ENCODE assay signal across 9 mouse cellular contexts in the genomic region with DNA sequence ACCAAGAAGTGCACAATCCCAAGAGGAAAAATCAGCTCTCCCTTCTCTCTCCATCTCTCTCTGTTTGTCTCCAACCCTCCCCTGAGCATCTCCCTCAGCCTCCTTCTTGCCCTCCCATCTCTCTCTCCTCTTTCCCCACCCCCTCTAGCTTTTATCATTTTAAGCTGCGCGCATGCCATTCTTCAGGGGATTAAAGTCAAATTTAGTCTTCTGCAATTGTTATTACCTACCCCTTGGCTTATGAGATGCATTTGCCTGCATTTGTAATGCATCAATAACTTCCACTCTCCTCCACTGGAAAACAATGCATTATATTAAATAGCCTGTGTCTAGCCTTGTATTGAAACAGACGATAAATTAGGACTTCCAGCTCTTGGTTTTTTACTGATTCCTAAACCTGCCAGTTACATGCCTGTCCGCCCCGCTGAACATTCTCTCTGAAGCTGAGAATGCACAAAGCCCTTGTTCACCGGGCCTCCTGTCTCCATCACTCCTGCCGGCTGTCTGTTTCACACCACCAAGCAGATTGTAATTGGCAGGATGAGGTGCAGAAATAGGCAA.
DNase-seq lines count a peak whose midpoint lies in the region; ATAC-seq lines count a peak whose summit lies in the region.
"Had no signal": no experiment of that assay in that cellular context is flagged by ENCODE, and none has a peak within 500 bp of the region (broad histone marks: within the 10 kb centered on the region; RNA-seq: fewer than 3 reads in every experiment).

No protein-coding gene starts in this region.

- no peak overlapping the region for H3K4me2 ChIP-seq in hindbrain, embryonic 12.5 days (replicated peaks)
- peak overlapping the region; percentile 18; the same call in 1 of the 2 replicates for H3K4me2 ChIP-seq in midbrain, embryonic 15.5 days
- H3K4me2 ChIP-seq in liver, embryonic 11.5 days, result no peak overlapping the region
- H3K4me2 ChIP-seq: lung, embryonic 14.5 days had no signal

- WGBS in hindbrain, embryonic 12.5 days, result 19% methylated on average over 7 of the region's 7 CpGs
- 6% methylated on average over 7 of the region's 7 CpGs for WGBS in midbrain, embryonic 15.5 days
- 62% methylated on average over 7 of the region's 7 CpGs for whole genome bisulfite sequencing in liver, embryonic 11.5 days

- H3K27me3 ChIP-seq in hindbrain, embryonic 12.5 days, result no peaks in the 10 kb centered on the region
- H3K27me3 ChIP-seq in midbrain, embryonic 15.5 days (replicated peaks), result no peaks in the 10 kb centered on the region
- H3K27me3 ChIP-seq in liver, embryonic 11.5 days (replicated peaks; ENCODE audit: control insufficient read depth, insufficient read depth, low read length), result no peaks in the 10 kb centered on the region

- peak; percentile 55 for DNase-seq in cerebellum, adult 9-11 months
- no peak for DNase-seq in ovary, postnatal 14 days (ENCODE audit: low spot score)
- no peak for DNase-seq in liver, embryonic 11.5 days (ENCODE audit: low spot score)
- DNase-seq: adrenal gland, postnatal 25 days; lung, embryonic 14.5 days had no signal

- peak; percentile 66; the same call in 1 of the 2 replicates for ATAC-seq in cerebellum, adult (ENCODE audit: insufficient number of reproducible peaks, low FRiP score, low TSS enrichment)
- peak; percentile 61; the same call in 1 of the 2 replicates for ATAC-seq in hindbrain, embryonic 12.5 days (ENCODE audit: low FRiP score)
- peak; percentile 73; the same call in 1 of the 2 replicates for ATAC-seq in midbrain, embryonic 15.5 days (replicated peaks)
- no peak for ATAC-seq in liver, embryonic 11.5 days (replicated peaks; ENCODE audit: low FRiP score)
- no peak for ATAC-seq in activated CD4-positive, CD25-positive, alpha-beta regulatory T cell, adult 4 months

- H3K9me3 ChIP-seq in hindbrain, embryonic 12.5 days (replicated peaks), result no peaks in the 10 kb centered on the region
- no peaks in the 10 kb centered on the region for H3K9me3 ChIP-seq in midbrain, embryonic 15.5 days
- no peaks in the 10 kb centered on the region for H3K9me3 ChIP-seq in liver, embryonic 11.5 days (ENCODE audit: control insufficient read depth, low read length)

- 0 out of 2 replicates have a peak overlapping the region, but pooled peaks have one; percentile 32 for H3K9ac ChIP-seq in hindbrain, embryonic 12.5 days
- H3K9ac ChIP-seq in midbrain, embryonic 15.5 days, result no peak overlapping the region
- no peak overlapping the region for H3K9ac ChIP-seq in liver, embryonic 11.5 days (ENCODE audit: low read depth, low read length)
- H3K9ac ChIP-seq: lung, embryonic 14.5 days had no signal

- H3K4me1 ChIP-seq in hindbrain, embryonic 12.5 days, result peaks cover 19% of the 10 kb centered on the region
- H3K4me1 ChIP-seq in midbrain, embryonic 15.5 days, result peaks cover 26% of the 10 kb centered on the region
- H3K4me1 ChIP-seq in liver, embryonic 11.5 days (replicated peaks; ENCODE audit: control insufficient read depth, insufficient read depth, low read length), result no peaks in the 10 kb centered on the region

- peak overlapping the region; percentile 85 for H3K27ac ChIP-seq in hindbrain, embryonic 12.5 days
- H3K27ac ChIP-seq in midbrain, embryonic 15.5 days, result peak overlapping the region; percentile 92
- H3K27ac ChIP-seq in liver, embryonic 11.5 days (ENCODE audit: low read depth, low read length), result no peak overlapping the region

- H3K4me3 ChIP-seq in hindbrain, embryonic 12.5 days, result no peak overlapping the region
- H3K4me3 ChIP-seq in midbrain, embryonic 15.5 days, result no peak overlapping the region
- H3K4me3 ChIP-seq in liver, embryonic 11.5 days (ENCODE audit: low read depth, low read length), result no peak overlapping the region

- H3K36me3 ChIP-seq in hindbrain, embryonic 12.5 days, result no peaks in the 10 kb centered on the region
- H3K36me3 ChIP-seq in midbrain, embryonic 15.5 days (replicated peaks), result no peaks in the 10 kb centered on the region
- H3K36me3 ChIP-seq in liver, embryonic 11.5 days (ENCODE audit: control insufficient read depth, insufficient read depth, low read length), result no peaks in the 10 kb centered on the region

Comparison
In these comparisons a context has a peak if more than half of its experiments do, and no peak if none do; other contexts are left out.
1. ATAC-seq: peak in cerebellum, adult (single experiment), hindbrain, embryonic 12.5 days (single experiment) and midbrain, embryonic 15.5 days (single experiment); none in liver, embryonic 11.5 days (single experiment) and activated CD4-positive, CD25-positive, alpha-beta regulatory T cell, adult 4 months (single experiment).